Mouse (Mus musculus) activated CD4-positive, CD25-positive, alpha-beta regulatory T cell, adult 4 months (primary cell): Measurements from ENCODE around the gene Fkbp1a. TPM values are rescaled to one million over a fixed set of nuclear protein-coding genes. Genes with fewer than 3 reads are reported as not detected.
A peak's percentile ranks its signal among the peaks of the same experiment; 100 is the strongest.

ENCODE experiments used
- ATAC-seq: one replicate; pipeline ENCODE4 v1.8.0; 2017
- polyA plus RNA-seq, 2 experiments: library from polyadenylated mRNA; unstranded; fragments of 100-300 nt; shearing (Covaris generic); gene quantifications; one replicate each; pipeline ENCODE4 v1.2.1; 2017

Gene Fkbp1a
- polyA plus RNA-seq, 2 experiments from 2014 or later, result 298 to 313 TPM

DNA sequence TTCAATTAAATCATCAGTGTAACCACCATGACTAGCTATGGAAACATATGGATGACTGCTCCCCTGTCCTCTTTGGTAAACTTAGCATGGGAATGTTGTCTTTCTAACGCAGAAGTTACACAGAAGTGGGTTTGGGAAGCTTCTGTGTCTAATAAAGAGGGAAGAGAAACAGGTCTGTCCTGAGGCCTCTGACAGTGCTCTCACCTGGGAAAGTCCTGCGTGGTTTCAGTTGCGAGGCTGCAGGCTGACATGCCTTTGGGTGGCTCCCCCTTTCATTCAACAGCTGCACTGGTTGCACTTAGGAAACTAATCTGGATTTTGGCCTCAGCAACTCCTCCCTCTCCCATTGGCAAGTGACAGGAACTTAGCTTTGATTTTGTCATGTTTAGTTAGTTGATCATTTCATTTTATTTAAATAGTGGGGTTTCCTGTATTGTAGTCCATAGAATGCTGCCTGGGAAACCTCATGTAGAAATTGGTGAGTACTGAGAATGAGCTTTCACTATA is 7.4 kb downstream of the Fkbp1a start:
- no peak for ATAC-seq

GRCm38 (mm10) chr2:151562930-151563921 is 20.9 kb downstream of the Fkbp1a start:
- peak; percentile 80 for ATAC-seq

- no peak for ATAC-seq
Measured at GRCm38 (mm10) chr2:151564006-151564405, 21.7 kb downstream of the Fkbp1a start.

DNA sequence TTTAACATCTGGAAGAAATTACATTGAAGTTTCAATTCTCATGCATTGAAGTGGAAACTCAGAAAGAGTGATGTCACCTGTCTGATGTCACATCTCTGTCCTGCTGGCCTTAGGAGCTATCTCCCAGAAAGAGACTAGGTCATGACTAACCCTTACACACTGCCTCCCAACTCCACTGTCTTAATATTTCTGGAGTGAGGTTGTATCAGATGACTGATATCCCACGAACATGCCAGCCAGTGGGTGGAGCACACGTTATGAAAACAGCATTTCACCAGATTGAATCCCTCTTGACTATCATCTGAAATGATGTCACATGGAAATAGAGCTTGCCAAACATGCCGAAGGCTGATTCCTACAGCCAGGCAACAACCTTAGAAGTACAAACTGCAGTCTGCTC is 22.7 kb downstream of the Fkbp1a start:
- ATAC-seq, result no peak

DNA sequence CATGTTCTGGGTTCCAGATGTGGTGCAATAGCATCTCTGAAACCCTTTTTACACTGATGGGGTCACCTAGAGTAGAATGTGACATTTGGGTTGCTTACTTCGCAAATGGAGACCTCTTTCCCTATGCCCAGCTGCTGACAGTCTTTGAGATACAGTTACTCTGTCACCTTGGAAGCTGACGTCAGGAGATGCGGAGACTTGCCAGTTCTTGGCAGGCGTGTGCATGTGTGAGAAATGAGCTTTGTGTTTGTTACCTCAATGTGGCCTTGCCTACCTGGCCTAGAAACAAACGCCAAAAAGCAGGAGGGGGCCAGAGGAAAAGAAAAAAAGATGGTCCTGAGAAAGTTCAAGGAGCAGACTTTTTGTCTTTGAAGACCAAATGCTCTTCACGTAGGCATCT is 24.6 kb downstream of the Fkbp1a start:
- ATAC-seq, result no peak

GRCm38 (mm10) chr2:151569452-151569851 is 27.2 kb downstream of the Fkbp1a start:
- peak; percentile 32 for ATAC-seq

DNA sequence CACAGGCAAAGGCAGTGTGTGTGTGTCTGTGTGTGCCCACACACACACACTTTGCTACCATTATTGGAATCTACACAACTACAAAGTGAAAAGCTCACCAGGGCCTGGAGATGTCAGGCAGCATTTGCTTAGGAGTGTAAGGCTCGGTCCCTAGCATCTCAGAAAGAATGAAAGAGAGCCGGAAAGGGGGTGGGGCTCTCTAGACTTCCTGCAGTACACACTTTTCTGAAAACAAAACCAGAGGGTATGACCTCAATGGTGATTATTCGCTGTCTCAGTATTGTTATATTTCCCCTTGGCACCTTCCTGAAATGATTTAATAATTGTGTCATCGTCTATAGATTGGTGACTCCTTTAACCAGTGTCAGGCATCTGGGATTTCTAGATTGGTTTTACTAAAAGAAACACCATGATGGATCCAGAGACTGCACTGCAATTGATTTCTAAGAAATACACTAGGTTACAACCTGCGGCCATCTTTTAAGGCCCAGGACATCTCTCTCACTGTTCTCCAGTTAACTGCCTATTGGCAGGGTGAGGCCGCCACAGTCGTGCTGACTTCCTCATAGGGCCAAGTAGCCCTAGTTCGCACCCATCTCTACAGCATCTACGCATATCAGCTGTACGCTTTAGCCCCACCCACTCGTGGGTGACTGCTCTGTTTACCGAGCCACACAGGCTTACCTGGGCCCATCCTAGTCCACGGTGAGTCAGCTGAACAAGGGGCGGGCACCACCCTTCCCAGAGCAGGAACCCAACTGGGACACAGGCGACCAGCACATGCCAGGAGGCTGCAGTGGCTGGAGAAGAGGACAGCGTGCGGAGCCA is 29.8 kb downstream of the Fkbp1a start, which contains the start of gene Sdcbp2:
Gene Sdcbp2, plus strand, starts transcription at position 750 of the 828 bp plus-strand sequence.
- ATAC-seq, result peak; percentile 63

DNA sequence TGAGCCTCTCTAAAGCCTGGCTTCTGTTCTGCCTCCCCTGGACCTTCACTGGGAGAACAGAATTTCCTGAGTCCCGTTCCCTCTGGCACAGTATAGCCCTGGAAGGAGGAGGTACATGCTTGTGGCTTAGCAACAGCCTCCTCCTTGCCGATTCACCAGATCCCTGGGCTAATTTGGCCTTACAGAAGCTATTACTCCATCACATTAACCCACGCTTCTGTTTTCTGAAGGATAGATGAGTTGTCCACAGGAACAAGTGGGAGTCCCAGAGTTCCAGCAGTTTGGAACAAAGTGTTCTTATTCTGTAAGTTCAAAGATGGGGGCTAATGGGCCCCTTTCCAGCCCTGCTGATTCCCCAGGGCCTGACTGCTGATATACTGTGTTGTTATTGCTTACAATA is 31.4 kb downstream of the Fkbp1a start:
- ATAC-seq, result no peak

DNA sequence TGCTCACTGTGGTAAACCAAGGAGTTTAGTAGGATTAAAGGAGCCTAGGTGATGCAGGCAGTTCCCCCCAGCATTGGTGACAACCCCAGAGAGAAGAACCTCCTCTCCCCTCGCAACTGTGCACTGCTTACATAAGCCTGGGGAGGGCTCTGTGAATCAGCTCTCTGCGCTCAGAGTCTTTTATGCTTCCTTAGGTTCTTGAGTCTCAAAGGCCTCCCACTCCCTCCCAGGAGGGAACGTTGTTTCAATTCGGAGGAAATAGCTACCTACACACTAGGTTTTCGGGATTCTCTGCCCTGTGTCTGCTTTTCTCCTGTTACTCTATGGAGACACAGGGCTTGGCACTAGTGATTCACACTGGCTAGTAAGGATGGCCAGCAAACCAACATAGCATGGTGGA is 32.3 kb downstream of the Fkbp1a start:
- ATAC-seq, result no peak

DNA sequence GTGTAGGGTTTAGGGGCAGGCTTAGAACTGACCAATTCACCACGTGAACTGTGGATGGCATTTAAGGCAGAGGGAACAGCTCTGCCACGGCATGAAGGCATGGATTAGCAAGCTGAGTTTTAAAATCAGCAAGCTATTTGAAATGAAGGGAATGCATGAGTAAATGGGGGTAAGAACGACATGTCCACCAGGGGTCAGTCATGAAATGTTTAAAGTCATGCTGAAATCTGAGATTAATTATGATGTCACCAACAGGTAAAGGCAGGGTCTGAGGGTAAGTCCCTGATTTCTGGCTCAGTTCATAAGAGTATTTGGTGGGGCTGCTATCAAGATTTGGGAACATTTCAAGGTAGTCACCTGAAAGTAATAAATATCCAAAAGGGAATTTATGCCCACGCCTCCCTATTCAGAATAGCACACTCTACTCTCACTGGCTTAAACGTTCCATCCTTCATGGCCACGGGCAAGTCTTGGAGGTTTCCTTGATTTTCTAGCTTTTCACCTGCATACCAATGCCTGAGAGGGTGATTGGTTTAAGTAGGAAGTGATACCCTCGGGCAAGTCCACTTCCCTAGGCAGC is 32.9 kb downstream of the Fkbp1a start:
- ATAC-seq, result no peak

DNA sequence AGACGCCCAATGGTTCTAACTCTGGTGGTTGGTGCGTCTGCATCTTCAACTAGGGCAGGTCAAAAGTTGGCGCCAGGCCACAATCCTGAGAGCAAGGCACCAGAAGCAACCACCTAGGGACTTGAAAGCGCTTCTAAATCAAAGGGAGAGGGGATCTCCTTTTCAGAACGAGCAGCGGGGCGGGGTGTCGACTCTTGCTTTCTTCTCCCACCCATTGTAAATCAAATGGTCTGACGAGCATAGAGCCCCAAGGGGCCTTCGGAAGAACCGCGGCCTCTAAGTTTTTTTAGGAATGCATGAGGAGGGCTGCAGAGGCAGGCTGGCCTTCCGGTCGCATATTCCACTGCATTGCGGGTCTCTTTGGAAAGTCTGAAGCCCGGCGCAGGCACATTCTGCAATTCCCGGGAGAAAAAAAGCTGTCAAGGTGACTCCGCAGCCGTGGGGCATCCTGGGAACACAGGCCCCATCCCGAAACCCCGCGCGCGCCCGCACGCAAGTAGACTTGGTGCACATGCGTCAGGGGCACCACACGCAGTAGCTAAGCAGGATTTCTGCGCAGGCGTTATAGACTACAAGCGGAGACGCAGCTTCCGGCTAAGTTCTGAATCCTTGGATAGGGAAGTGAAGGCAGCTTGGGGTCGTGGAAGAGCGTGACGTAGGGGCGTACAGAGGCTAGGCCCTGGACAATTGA is 33.6 kb downstream of the Fkbp1a start:
- ATAC-seq, result peak; percentile 57

DNA sequence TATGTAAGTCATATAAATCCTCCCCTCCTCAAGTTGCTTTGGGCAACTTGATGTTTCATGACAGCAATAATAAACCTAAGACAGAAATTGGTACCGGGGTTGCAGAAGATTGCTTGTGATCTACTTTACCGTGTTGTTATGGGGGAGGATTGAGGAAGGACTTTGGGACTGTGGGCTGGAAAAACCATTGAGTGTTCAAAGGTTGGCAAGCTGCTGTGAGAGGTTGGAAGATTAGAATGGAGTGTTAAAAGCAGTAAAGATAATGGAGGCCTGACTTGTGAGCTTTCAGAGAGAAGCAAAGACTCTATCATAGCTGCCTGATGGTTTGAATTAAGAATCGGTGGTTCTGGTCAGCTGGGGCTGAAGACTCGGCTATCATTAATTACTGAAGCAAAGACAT is 36.9 kb downstream of the Fkbp1a start:
- ATAC-seq, result no peak

GRCm38 (mm10) chr2:151580945-151581344 is 38.7 kb downstream of the Fkbp1a start:
- peak; percentile 55 for ATAC-seq

DNA sequence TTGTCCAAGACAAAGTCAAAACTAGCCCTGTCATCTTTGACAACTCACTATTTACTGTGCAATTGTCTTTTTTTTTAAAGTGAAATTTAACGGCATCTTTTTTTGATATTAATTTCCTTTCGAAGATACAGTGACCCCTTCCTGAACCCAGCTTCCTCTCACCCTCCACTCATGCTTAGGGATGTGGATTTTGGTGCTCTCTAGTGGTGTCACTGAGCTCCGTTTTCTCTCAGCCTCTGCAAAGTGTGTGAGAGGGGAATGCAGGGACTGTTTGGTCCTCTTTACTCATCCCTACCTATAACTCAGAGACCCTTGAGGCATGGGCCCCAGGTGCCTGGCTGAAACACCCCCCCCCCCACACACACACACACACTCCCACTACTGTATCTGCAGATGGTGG is 43.7 kb downstream of the Fkbp1a start:
- ATAC-seq, result no peak

DNA sequence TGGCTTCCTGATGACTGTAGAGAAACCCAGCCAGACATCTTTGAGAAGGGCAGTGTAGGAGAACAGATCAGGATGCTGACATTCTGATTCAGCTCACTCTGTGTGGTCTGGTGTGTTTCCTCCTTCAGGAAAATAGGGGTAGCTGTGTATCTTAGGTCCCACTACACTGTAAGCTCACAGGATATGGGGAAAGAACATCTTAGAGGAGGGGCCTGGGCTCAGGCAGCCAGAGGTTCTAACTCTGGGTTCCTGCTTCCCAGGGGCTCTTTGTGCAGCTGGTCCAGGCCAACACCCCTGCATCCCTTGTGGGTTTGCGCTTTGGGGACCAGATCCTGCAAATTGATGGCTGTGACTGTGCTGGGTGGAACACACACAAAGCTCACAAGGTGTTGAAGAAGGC is 44.5 kb downstream of the Fkbp1a start:
- no peak for ATAC-seq

- ATAC-seq, result no peak
Measured at GRCm38 (mm10) chr2:151587306-151587705, 45.0 kb downstream of the Fkbp1a start.

DNA sequence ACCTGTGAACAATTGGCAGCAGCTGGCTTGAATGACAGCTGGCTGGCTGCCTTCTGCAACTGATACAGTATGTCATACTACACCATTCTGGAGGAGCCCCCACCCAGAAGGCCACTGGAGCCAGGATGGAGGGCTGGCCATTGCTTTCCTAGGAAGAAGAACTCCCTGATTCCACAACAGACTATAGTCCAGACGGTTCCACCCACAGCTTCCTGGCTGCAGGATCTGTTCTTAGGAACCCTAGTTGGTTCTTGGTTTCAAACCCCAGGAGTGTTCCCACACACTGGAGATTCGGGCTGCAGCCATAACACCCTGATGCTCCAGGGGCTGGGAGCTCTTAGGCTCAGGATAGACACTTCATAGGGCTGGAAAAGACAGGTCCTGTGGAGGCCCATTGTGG is 55.8 kb downstream of the Fkbp1a start:
- ATAC-seq, result no peak

- no peak for ATAC-seq
Measured at GRCm38 (mm10) chr2:151602106-151602505, 59.8 kb downstream of the Fkbp1a start.

- ATAC-seq, result no peak
Measured at GRCm38 (mm10) chr2:151603630-151604029, 61.3 kb downstream of the Fkbp1a start.

- no peak for ATAC-seq
Measured at GRCm38 (mm10) chr2:151605437-151605987, 63.2 kb downstream of the Fkbp1a start.

- no peak for ATAC-seq
Measured at GRCm38 (mm10) chr2:151608435-151608834, 66.2 kb downstream of the Fkbp1a start.

GRCm38 (mm10) chr2:151609974-151610373 is 67.7 kb downstream of the Fkbp1a start:
- no peak for ATAC-seq
